Mouse (Mus musculus): ENCODE data around the gene Yeats4. TPM values are rescaled to one million over a fixed set of nuclear protein-coding genes. Genes with fewer than 3 reads are reported as not detected.

Yeats4 gene
- total RNA-seq (2012; rRNA removed) (50.3 and 54.4 TPM in 2 replicates), total RNA-seq (2014; rRNA removed) (109 and 110 TPM in 2 replicates), polyA plus RNA-seq (2012; ENCODE audit: insufficient read length, low read depth) (123 and 133 TPM in 2 replicates)

DNA sequence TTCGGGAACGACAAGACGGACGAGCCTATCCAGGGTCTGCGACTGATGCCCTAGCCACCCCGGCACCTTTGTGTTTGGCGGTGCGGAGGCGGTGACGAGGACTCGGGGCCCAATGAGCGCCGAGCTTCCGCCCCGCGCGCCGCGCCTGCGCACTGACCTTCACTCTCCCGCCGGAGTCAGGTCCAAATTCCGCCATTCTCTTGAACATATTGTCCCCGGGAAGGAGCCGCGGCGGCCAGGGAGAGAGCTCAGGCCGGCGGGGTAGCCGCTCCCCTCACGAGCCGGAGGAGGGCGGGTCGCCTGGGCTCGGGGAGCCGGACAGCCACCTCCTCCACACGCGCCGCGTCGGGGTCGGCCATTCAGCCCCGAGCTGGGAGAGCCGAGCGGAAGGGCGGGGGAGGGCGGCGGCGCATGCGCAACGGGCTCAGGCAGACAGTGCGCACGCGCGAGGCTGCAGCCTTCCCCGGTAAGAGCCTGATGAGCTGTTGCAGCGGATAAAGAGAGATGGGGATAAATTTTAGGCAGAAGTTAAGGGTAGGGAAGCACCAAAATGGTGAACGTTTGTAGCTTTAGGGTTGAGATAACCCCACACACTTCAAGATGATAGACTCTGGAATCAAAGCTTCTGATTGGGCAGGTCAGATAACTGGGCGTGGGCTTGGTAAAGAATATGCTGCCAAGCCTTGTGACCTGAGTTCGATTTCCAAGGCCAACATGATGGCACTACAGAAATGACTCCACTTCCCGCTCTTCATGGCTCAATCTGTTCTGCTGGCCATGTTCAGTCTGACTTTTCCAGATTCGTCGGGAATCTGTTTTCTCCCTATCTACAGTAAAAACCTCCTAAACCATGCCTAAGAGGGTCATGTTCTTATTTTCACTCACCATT lies at the start of gene Yeats4:
TSS of gene Yeats4 (minus strand) at position 406 of the 889 bp plus-strand sequence.
- Histone ChIP-seq H3K36me3 (replicated peaks in 1 of 2; ENCODE audit: control insufficient read depth in 1 of 2, insufficient read depth in 1 of 2, low read length in 1 of 2) (peaks cover 26 to 38% of the 10 kb centered on the region in 2 experiments), H3K4me1 (ENCODE audit: control insufficient read depth in 1 of 2, insufficient read depth in 2 of 2) (peaks cover 4 to 19% of the 10 kb centered on the region in 2 experiments; a peak in 3 of 4 replicates), H3K79me2 (replicated peaks; ENCODE audit: control insufficient read depth, extremely low read depth, insufficient read depth, poor library complexity, severe bottlenecking) (peaks cover 20% of the 10 kb centered on the region), H3K9me3 (replicated peaks; ENCODE audit: low read length) (no peaks in the 10 kb centered on the region), H3K9ac (ENCODE audit: insufficient read depth, low read depth) (peak within 1 kb of the TSS; percentile 80), H3K4me2 (ENCODE audit: insufficient read depth, low read depth, poor library complexity, severe bottlenecking) (peak within 1 kb of the TSS; percentile 98), H3K4me3 (replicated peaks in 1 of 3; ENCODE audit: low read depth in 2 of 3, low read length in 2 of 3, poor library complexity in 1 of 3) (peak within 1 kb of the TSS; percentile 75 to 97 (median 78)), H3K27ac (ENCODE audit: insufficient read depth, low read depth) (peak within 1 kb of the TSS; percentile 79), H3K27me3 (replicated peaks) (no peaks in the 10 kb centered on the region)
- dilution Hi-C loops (cut with MboI; ENCODE audit: extremely low pct_ligation_motif_present, extremely low pct_unique_long_range_greater_than_20kb, low sequenced_read_pairs) (no loop called here), in situ Hi-C loops (cut with MboI; ENCODE audit: low pct_ligation_motif_present, low pct_unique_long_range_greater_than_20kb, low sequenced_read_pairs) (loop anchor here (25.0 kb wide), 1 partner anchor 287 kb away; no protein-coding TSS in a partner anchor)
- DNase-seq (ENCODE audit: extremely low read depth) = peak; percentile 91
- peak; percentile 85 for TF ChIP-seq POLR2AphosphoS2 (IDR thresholded peaks at IDR 0.05; ENCODE audit: low read depth, low read length)
- no peak for TF ChIP-seq ZKSCAN1 (IDR thresholded peaks at IDR 0.05; ENCODE audit: borderline replicate concordance, low read depth, low read length)
- peak; percentile 57; the same call in 1 of the 2 replicates for TF ChIP-seq RCOR1 (conservative IDR thresholded peaks at IDR 0.05; ENCODE audit: low read depth, low read length)
- TF ChIP-seq JUN (IDR thresholded peaks at IDR 0.05; ENCODE audit: insufficient read depth, low read depth, low read length) = peak; percentile 69
- TF ChIP-seq NRF1 (IDR thresholded peaks at IDR 0.05; ENCODE audit: low read depth, low read length) = peak; percentile 89
- TF ChIP-seq HCFC1 (IDR thresholded peaks at IDR 0.05; ENCODE audit: low read depth, low read length) = peak; percentile 61
- no peak for TF ChIP-seq CTCF (conservative IDR thresholded peaks at IDR 0.05 in 1 of 2, IDR thresholded peaks at IDR 0.05 in 1 of 2; ENCODE audit: low read depth in 2 of 2, low read length in 2 of 2)
- TF ChIP-seq USF2 (conservative IDR thresholded peaks at IDR 0.05; ENCODE audit: low read depth, low read length) = no peak
- TF ChIP-seq MAX (IDR thresholded peaks at IDR 0.05; ENCODE audit: low read length) = no peak; the same call in 1 of the 2 replicates
- TF ChIP-seq JUND (conservative IDR thresholded peaks at IDR 0.05; ENCODE audit: low read depth, low read length) = peak; percentile 93
- no peak for TF ChIP-seq RAD21 (IDR thresholded peaks at IDR 0.05; ENCODE audit: low read depth, low read length)
- peak; percentile 84 for TF ChIP-seq ELF1 (IDR thresholded peaks at IDR 0.05; ENCODE audit: low read depth, low read length)
- TF ChIP-seq PAX5 (IDR thresholded peaks at IDR 0.05; ENCODE audit: low read length) = no peak
- no peak for TF ChIP-seq CHD2 (IDR thresholded peaks at IDR 0.05; ENCODE audit: low read length)
- peak; percentile 12; the same call in 1 of the 2 replicates for TF ChIP-seq MEF2A (IDR thresholded peaks at IDR 0.05; ENCODE audit: borderline replicate concordance, low read depth, low read length)
- TF ChIP-seq TBP (conservative IDR thresholded peaks at IDR 0.05; ENCODE audit: low read depth, low read length) = peak; percentile 81; the same call in 1 of the 2 replicates
- peak; percentile 77; the same call in 1 of the 2 replicates for TF ChIP-seq MXI1 (IDR thresholded peaks at IDR 0.05; ENCODE audit: low read depth, low read length)
- peak; percentile 72 for TF ChIP-seq ZMIZ1 (IDR thresholded peaks at IDR 0.05; ENCODE audit: low read depth, low read length)
- peak; percentile 88 for TF ChIP-seq TCF12 (IDR thresholded peaks at IDR 0.05; ENCODE audit: low read depth, low read length)
- no peak for TF ChIP-seq ETS1 (conservative IDR thresholded peaks at IDR 0.05; ENCODE audit: low read depth, low read length)
- no peak for TF ChIP-seq MAZ (IDR thresholded peaks at IDR 0.05; ENCODE audit: low read depth, low read length)
- no peak for TF ChIP-seq SMC3 (IDR thresholded peaks at IDR 0.05; ENCODE audit: low read depth, low read length)
- peak; percentile 93 for TF ChIP-seq IRF4 (IDR thresholded peaks at IDR 0.05; ENCODE audit: low read depth, low read length)
- TF ChIP-seq MYC (IDR thresholded peaks at IDR 0.05; ENCODE audit: low read depth, low read length) = peak; percentile 47; the same call in 1 of the 2 replicates
- peak; percentile 54; the same call in 1 of the 2 replicates for TF ChIP-seq EP300 (IDR thresholded peaks at IDR 0.05; ENCODE audit: low read length)
- peak; percentile 74; the same call in 1 of the 2 replicates for TF ChIP-seq SIN3A (IDR thresholded peaks at IDR 0.05; ENCODE audit: low read length)
- TF ChIP-seq UBTF (IDR thresholded peaks at IDR 0.05; ENCODE audit: low read depth, low read length) = 0 out of 2 replicates have a peak, but pooled peaks have one; percentile 14
- TF ChIP-seq ZNF384 (IDR thresholded peaks at IDR 0.05; ENCODE audit: low read depth, low read length) = no peak
- no peak for TF ChIP-seq BHLHE40 (IDR thresholded peaks at IDR 0.05; ENCODE audit: low read depth, low read length)
- no peak for TF ChIP-seq KAT2A (IDR thresholded peaks at IDR 0.05; ENCODE audit: insufficient replicate concordance, low read length)
- no peak for TF ChIP-seq ZC3H11A (IDR thresholded peaks at IDR 0.05; ENCODE audit: low read depth, low read length)
- TF ChIP-seq MAFK (IDR thresholded peaks at IDR 0.05; ENCODE audit: insufficient replicate concordance, low read length) = 0 out of 2 replicates have a peak, but pooled peaks have one; percentile 25
- TF ChIP-seq GABPA (IDR thresholded peaks at IDR 0.05; ENCODE audit: insufficient replicate concordance, low read depth, low read length) = no peak
- no peak for TF ChIP-seq USF1 (IDR thresholded peaks at IDR 0.05; ENCODE audit: low read depth, low read length)
- peak; percentile 76; the same call in 1 of the 2 replicates for TF ChIP-seq CHD1 (IDR thresholded peaks at IDR 0.05; ENCODE audit: low read depth, low read length)
- TF ChIP-seq NELFE (IDR thresholded peaks at IDR 0.05; ENCODE audit: low read depth, low read length) = peak; percentile 92
- peak; percentile 96 for TF ChIP-seq POLR2A (IDR thresholded peaks at IDR 0.05; ENCODE audit: low read depth, low read length)
